Mouse (Mus musculus): Measurements from ENCODE around the gene Aoc1. TPM values are rescaled to one million over a fixed set of nuclear protein-coding genes. Genes with fewer than 3 reads are reported as not detected.

Aoc1 gene
- polyA plus RNA-seq, 1 experiment, result 0.04 TPM

DNA sequence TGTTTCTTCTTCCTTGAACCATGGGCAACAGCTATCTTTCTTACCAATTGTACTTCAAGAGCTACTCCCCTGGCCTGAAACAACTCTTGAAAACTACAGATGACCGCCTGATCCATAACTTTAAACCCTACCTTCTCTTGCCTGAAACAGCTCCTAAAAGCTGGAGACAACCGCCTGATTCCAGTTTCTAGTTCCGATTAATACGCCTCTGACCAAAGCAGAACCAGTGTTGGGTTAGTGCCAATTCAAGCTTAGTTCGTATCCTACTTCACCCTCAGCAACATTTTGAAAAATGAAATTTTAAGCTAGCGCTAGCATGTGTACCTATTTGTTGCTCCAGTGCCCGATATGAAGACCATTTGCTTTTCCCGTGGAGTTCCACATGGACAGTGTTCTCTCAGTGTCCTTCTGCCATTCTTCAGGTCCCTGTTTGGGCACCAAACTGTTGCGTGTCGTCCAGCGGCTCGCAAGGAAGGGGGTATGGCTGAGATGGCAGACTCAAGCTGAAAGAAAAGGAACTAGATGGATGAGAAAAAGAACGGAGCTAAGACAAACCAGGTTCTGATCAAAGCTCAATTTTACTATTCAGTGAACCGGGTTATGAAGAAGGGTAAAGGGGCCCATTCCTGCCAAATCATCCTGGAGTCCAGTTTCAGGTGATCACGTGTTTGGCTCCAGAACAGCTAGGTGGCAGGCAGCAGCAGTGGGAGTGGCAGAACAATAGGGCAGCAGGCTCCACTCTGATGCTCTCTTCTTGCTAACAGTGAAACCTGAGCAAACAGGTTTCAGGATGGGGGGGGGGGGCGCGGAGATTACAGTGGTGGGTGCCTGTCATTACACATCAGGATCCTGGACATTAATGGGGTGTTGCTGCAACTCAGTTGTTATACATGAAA, 30.1 kb downstream of the Aoc1 start:
- no peak overlapping the region for H3K4me3 ChIP-seq (ENCODE audit: insufficient read depth, low read length)
- TF ChIP-seq POLR2A (IDR thresholded peaks at IDR 0.05; ENCODE audit: extremely low read depth, insufficient read depth, low read length) (no peak), CTCF (IDR thresholded peaks at IDR 0.05; ENCODE audit: extremely low read depth, insufficient read depth, low read length) (no peak)
- H3K27ac ChIP-seq (ENCODE audit: insufficient read depth, low read length), result no peak overlapping the region
- H3K4me1 ChIP-seq (ENCODE audit: control insufficient read depth, insufficient read depth, low read length), result no peaks in the 10 kb centered on the region

DNA sequence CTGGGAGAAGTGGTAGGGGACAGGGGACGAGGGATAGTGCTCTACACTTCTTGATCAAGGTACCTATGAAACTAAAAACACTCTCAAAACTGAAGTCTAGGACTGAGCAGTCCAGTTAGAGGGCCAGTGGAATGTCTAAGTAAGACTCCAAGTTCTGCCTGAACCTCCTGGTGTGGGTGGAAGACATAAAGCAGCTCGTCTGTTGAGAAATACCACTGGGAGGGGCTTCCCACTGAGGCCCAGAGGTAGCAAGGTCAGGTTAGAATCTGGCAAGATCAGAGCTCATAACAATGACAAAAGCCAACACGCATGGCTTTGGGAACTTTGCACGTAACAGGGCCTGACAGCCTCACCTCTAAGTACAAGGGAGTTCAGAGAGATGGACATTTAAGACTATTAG, 30.7 kb downstream of the Aoc1 start:
- H3K27ac ChIP-seq (ENCODE audit: insufficient read depth, low read length), result no peak overlapping the region
- TF ChIP-seq POLR2A (IDR thresholded peaks at IDR 0.05; ENCODE audit: extremely low read depth, insufficient read depth, low read length) (no peak), CTCF (IDR thresholded peaks at IDR 0.05; ENCODE audit: extremely low read depth, insufficient read depth, low read length) (no peak)
- no peaks in the 10 kb centered on the region for H3K4me1 ChIP-seq (ENCODE audit: control insufficient read depth, insufficient read depth, low read length)
- H3K4me3 ChIP-seq (ENCODE audit: insufficient read depth, low read length), result no peak overlapping the region

DNA sequence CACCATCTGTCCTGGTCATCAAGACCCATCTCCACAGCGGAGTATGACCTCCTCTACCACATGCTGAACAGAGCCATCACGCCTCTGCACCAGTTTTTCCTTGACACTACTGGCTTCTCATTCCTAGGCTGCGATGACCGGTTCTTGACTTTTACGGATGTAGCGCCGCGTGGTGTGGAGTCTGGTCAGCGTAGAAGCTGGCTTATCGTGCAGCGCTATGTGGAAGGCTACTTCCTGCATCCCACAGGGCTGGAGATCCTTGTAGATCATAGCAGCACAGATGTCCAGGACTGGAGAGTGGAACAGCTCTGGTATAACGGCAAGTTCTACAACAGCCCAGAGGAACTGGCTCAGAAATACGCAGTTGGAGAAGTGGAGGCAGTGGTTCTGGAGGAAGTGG, 32.9 kb downstream of the Aoc1 start:
- Histone ChIP-seq H3K27ac (ENCODE audit: insufficient read depth, low read length) (no peak overlapping the region), H3K4me1 (ENCODE audit: control insufficient read depth, insufficient read depth, low read length) (no peaks in the 10 kb centered on the region), H3K4me3 (ENCODE audit: insufficient read depth, low read length) (no peak overlapping the region)
- no peak for TF ChIP-seq CTCF (IDR thresholded peaks at IDR 0.05; ENCODE audit: extremely low read depth, insufficient read depth, low read length)

DNA sequence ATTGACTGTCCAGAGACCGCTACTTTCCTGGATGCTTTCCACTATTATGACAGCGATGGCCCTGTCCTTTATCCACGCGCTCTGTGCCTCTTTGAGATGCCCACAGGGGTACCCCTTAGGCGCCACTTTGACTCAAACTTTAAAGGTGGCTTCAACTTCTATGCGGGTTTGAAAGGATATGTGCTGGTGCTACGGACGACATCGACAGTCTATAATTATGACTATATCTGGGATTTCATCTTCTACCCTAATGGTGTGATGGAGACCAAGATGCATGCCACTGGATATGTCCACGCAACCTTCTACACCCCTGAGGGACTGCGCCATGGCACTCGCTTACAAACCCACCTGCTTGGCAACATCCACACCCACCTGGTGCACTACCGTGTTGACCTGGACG, 33.7 kb downstream of the Aoc1 start:
- no peaks in the 10 kb centered on the region for H3K4me1 ChIP-seq (ENCODE audit: control insufficient read depth, insufficient read depth, low read length)
- TF ChIP-seq CTCF (IDR thresholded peaks at IDR 0.05; ENCODE audit: extremely low read depth, insufficient read depth, low read length) (no peak), POLR2A (IDR thresholded peaks at IDR 0.05; ENCODE audit: extremely low read depth, insufficient read depth, low read length) (no peak)
- H3K4me3 ChIP-seq (ENCODE audit: insufficient read depth, low read length), result no peak overlapping the region
- no peak overlapping the region for H3K27ac ChIP-seq (ENCODE audit: insufficient read depth, low read length)

DNA sequence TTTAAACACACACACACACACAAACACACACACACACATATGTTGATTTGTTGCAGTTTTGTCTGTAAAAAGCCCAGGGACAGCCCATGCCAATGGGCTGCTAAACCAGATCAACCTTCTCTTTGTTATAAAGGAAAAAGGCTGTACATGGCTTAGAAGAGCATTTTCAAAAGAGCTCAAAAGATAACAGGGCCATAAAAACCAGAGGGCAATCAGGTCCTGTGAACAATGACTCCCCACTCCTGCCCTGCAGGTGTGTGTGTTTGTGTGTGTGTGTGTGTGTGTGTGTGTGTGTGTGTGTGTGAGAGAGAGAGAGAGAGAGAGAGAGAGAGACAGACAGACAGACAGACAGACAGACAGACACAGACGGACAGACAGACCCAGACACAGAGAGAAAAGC, 36.5 kb downstream of the Aoc1 start:
- Histone ChIP-seq H3K4me3 (ENCODE audit: insufficient read depth, low read length) (no peak overlapping the region), H3K27ac (ENCODE audit: insufficient read depth, low read length) (no peak overlapping the region), H3K4me1 (ENCODE audit: control insufficient read depth, insufficient read depth, low read length) (no peaks in the 10 kb centered on the region)
- TF ChIP-seq CTCF (IDR thresholded peaks at IDR 0.05; ENCODE audit: extremely low read depth, insufficient read depth, low read length), result no peak
- TF ChIP-seq POLR2A (IDR thresholded peaks at IDR 0.05; ENCODE audit: extremely low read depth, insufficient read depth, low read length), result no peak

DNA sequence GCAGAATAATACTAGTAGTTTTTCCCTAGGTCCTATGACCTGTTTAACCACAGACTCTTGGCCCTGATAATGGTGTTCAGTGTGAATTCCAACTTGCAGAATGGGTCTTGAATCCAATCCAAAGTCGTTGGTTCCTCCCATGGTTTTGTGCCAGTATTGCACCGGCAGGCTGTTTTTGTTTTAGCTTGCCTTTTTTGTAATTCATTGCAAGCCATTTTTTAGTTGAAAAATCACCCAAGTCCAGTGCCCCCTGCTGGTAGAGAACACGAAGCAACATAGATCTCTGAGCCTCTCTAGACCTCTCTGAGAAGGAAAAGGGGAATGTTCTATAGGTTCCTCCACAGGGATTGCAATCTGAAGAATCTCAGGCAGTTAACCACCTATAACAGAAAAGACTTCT, 39.3 kb downstream of the Aoc1 start:
- H3K4me3 ChIP-seq (ENCODE audit: insufficient read depth, low read length), result no peak overlapping the region
- TF ChIP-seq CTCF (IDR thresholded peaks at IDR 0.05; ENCODE audit: extremely low read depth, insufficient read depth, low read length), result 0 out of 2 replicates have a peak, but pooled peaks have one; percentile 8
- no peak for TF ChIP-seq POLR2A (IDR thresholded peaks at IDR 0.05; ENCODE audit: extremely low read depth, insufficient read depth, low read length)
- H3K4me1 ChIP-seq (ENCODE audit: control insufficient read depth, insufficient read depth, low read length), result no peaks in the 10 kb centered on the region
- no peak overlapping the region for H3K27ac ChIP-seq (ENCODE audit: insufficient read depth, low read length)

DNA sequence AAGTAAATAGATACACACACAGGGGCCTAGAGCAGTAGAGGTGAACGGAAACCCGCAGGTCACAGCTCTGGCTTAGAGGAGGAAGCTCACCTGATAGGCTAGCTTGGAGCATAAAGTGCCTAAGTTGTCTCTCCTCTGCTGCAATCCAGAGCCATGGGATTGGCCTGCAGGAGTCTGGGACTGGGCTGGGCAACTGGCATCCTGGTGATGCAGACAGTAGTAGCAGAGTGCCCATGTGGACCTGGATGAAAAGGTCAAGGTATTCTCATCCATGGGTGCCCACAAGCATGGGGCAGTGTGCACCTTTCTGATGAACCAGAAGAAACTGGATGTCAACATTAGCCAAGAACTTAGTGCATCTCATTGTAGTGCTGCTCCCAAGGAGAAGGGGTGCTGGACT, 40.9 kb downstream of the Aoc1 start:
- TF ChIP-seq POLR2A (IDR thresholded peaks at IDR 0.05; ENCODE audit: extremely low read depth, insufficient read depth, low read length), result no peak
- TF ChIP-seq CTCF (IDR thresholded peaks at IDR 0.05; ENCODE audit: extremely low read depth, insufficient read depth, low read length), result no peak
- H3K27ac ChIP-seq (ENCODE audit: insufficient read depth, low read length), result no peak overlapping the region
- no peak overlapping the region for H3K4me3 ChIP-seq (ENCODE audit: insufficient read depth, low read length)
- no peaks in the 10 kb centered on the region for H3K4me1 ChIP-seq (ENCODE audit: control insufficient read depth, insufficient read depth, low read length)

DNA sequence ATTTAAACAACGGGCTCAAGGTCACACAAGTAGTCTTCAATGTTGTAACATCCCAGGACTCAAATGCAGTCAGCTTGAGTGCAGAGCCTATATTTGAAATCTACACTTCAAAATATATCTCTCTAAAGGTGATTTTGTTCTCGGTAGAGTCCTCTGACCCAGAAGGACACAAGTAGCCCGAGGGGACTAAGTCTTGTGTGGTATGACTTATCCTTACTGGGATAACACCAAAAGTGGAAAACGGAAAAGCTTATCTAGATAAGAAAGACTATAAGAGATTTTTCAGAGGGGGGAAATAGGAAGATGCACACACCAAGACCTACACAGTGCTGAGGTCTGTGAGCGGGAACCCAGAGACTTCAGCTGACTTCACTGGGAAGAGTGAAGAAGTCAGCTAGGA, 56.9 kb downstream of the Aoc1 start, which contains the start of gene 1600015I10Rik:
TSS of gene 1600015I10Rik (plus strand) at position 301 of the 400 bp plus-strand sequence.
- TF ChIP-seq CTCF (IDR thresholded peaks at IDR 0.05; ENCODE audit: extremely low read depth, insufficient read depth, low read length) (no peak), POLR2A (IDR thresholded peaks at IDR 0.05; ENCODE audit: extremely low read depth, insufficient read depth, low read length) (no peak)
- H3K27ac ChIP-seq (ENCODE audit: insufficient read depth, low read length), result no peak within 1 kb of the TSS
- no peaks in the 10 kb centered on the region for H3K4me1 ChIP-seq (ENCODE audit: control insufficient read depth, insufficient read depth, low read length)
- H3K4me3 ChIP-seq (ENCODE audit: insufficient read depth, low read length), result no peak within 1 kb of the TSS

DNA sequence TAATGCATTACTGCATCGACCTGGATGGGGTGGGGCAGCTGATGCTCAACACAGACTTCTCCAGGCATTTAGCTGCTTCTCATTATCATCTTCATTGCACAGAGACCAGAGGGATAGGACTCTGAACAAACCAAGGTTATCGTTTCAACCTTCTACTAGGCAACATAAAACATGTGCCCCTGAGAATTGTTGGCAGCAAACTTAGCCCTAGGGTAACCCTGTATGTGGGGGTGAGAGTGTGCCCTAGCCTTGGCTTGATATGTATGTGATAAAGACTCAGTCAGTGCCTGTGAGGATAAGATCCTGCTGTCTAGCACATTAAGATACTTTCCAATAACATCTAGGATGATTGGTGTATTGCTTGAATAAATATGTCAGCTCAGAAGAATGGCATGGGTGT, 76.9 kb downstream of the Aoc1 start:
- H3K27ac ChIP-seq (ENCODE audit: insufficient read depth, low read length), result no peak overlapping the region
- no peaks in the 10 kb centered on the region for H3K4me1 ChIP-seq (ENCODE audit: control insufficient read depth, insufficient read depth, low read length)
- TF ChIP-seq POLR2A (IDR thresholded peaks at IDR 0.05; ENCODE audit: extremely low read depth, insufficient read depth, low read length), result no peak
- TF ChIP-seq CTCF (IDR thresholded peaks at IDR 0.05; ENCODE audit: extremely low read depth, insufficient read depth, low read length), result no peak
- no peak overlapping the region for H3K4me3 ChIP-seq (ENCODE audit: insufficient read depth, low read length)

DNA sequence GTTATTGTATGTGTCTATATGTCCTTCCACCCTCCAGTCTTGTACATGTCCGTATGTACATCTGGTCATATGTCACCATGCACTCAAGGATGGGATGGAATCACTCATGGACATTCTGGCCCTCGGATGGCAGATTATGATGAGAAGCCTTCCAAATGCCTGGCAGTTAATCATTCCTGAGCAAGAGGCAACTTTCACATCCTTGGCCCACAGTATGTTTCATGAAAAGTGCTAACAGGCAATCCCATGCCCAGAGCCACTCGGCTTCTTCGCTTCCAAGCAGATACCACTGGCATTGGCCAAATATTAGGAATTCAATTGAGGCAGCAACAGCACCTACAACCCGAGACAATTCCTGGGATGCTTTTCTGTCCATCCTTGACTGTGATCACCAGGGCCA, 78.0 kb downstream of the Aoc1 start:
- Histone ChIP-seq H3K4me1 (ENCODE audit: control insufficient read depth, insufficient read depth, low read length) (no peaks in the 10 kb centered on the region), H3K4me3 (ENCODE audit: insufficient read depth, low read length) (no peak overlapping the region), H3K27ac (ENCODE audit: insufficient read depth, low read length) (no peak overlapping the region)
- TF ChIP-seq POLR2A (IDR thresholded peaks at IDR 0.05; ENCODE audit: extremely low read depth, insufficient read depth, low read length) (no peak), CTCF (IDR thresholded peaks at IDR 0.05; ENCODE audit: extremely low read depth, insufficient read depth, low read length) (no peak)

Data from cortical plate, adult 2 months (tissue).